Mouse (Mus musculus) heart, adult 2 months (tissue): Measurements from ENCODE around the gene Arnt2. TPM values are rescaled to one million over a fixed set of nuclear protein-coding genes. Genes with fewer than 3 reads are reported as not detected.

ENCODE experiments used
- DNase-seq, 2 experiments: peaks; one replicate each; pipeline ENCODE4 v3.0.0; 2021
- H3K27ac ChIP-seq: fragments of 200-600 bp; 2 replicates; pipeline ENCODE4 v1.8.1; 2022
- H3K27me3 ChIP-seq: fragments of 200-500 bp; 2 replicates; pipeline ENCODE4 v1.6.1; 2012; ENCODE audit warnings: mild to moderate bottlenecking, low read length, inconsistent platforms, mixed read lengths; ENCODE audit not compliant: control insufficient read depth, insufficient read depth
- H3K36me3 ChIP-seq: fragments of 200-500 bp; 2 replicates; pipeline ENCODE4 v1.6.1; 2012; ENCODE audit warnings: low read length, inconsistent platforms; ENCODE audit not compliant: control insufficient read depth, insufficient read depth
- H3K4me1 ChIP-seq: fragments of 200-500 bp; 2 replicates; pipeline ENCODE4 v1.6.1; 2011; ENCODE audit warnings: low read length; ENCODE audit not compliant: control insufficient read depth, insufficient read depth
- H3K4me3 ChIP-seq: fragments of 200-600 bp; 2 replicates; pipeline ENCODE4 v1.8.1; 2022
- H3K79me2 ChIP-seq: fragments of 200-500 bp; replicated peaks from 2 replicates; pipeline ENCODE4 v1.6.1; 2012; ENCODE audit warnings: mild to moderate bottlenecking, inconsistent platforms, low read length, moderate library complexity, mixed read lengths; ENCODE audit not compliant: control insufficient read depth, insufficient read depth
- H3K9ac ChIP-seq: fragments of 200-500 bp; 2 replicates; pipeline ENCODE4 v1.6.1; 2012; ENCODE audit warnings: low read depth, mild to moderate bottlenecking, control low read depth, inconsistent platforms, low read length, mixed read lengths
- CTCF ChIP-seq: fragments of 200-600 bp; IDR thresholded peaks from 2 replicates; pipeline ENCODE4 v1.8.1; 2022; ENCODE audit warnings: antibody characterized with exemption, mild to moderate bottlenecking, moderate library complexity
- EP300 ChIP-seq: fragments of 200-500 bp; IDR thresholded peaks from 2 replicates; pipeline ENCODE4 v1.6.1; 2011; ENCODE audit warnings: low read depth, low read length, control low read depth; ENCODE audit not compliant: insufficient read depth
- POLR2A ChIP-seq: fragments of 200-500 bp; IDR thresholded peaks from 2 replicates; pipeline ENCODE4 v1.6.1; 2011; ENCODE audit warnings: mild to moderate bottlenecking, low read depth, low read length, control low read depth; ENCODE audit not compliant: insufficient read depth
- WGBS: fragments of 180-500 bp; shearing (Covaris S2); methylation state at CpG from one replicate; pipeline ENCODE4 v1.1.7; 2018; 5-methylcytosine and 5-hydroxymethylcytosine counted together
- intact Hi-C: fragments of 180-260 bp; cut with DNase I; formaldehyde crosslinking; loops from one replicate; pipeline ENCODE4 v1.15.1; 2025
- polyA plus RNA-seq: library from polyadenylated mRNA; depleted of rRNA; stranded (reverse); fragments of >200 nt; gene quantifications from 2 replicates; pipeline ENCODE4 v1.2.3, GENCODE M21; 2012
- total RNA-seq, 2 experiments: library from RNA; stranded (reverse); gene quantifications; 2 replicates each; pipeline ENCODE4 v1.2.3; 2021

The Arnt2 gene
- total and polyA plus RNA-seq, 3 experiments: 0.34 to 0.91 (median 0.70) TPM

DNA sequence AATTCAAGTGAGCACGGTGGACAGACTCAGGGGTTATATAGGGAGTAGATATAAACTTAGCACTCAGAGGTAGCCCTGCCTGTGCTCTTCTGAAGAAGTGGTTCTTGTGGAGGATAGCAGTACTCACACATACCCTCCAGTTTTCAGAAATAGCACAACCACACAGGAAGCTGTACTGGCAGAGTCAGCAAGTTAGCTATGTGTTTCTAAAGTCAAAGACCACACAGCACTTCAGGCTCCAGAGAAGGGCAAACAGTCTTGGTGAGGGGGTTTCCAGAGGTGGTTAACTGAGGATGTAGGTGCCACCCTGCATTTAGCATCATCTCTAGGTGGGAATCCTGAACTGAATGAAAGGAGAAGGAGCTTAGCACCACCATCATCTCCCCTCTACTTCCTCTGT, 23.5 kb downstream of the Arnt2 start:
- no peak overlapping the region for H3K9ac ChIP-seq
- no peak for TF ChIP-seq POLR2A
- TF ChIP-seq CTCF: no peak
- no peak for TF ChIP-seq EP300
- no peak overlapping the region for H3K27ac ChIP-seq
- no peak overlapping the region for H3K4me3 ChIP-seq
- H3K27me3 ChIP-seq: no peaks in the 10 kb centered on the region
- H3K36me3 ChIP-seq: no peaks in the 10 kb centered on the region
- intact Hi-C loops: no loop called here
- DNase-seq: no peak
- H3K79me2 ChIP-seq: no peaks in the 10 kb centered on the region
- WGBS: 57% methylated on average over 1 of the region's 1 CpGs
- H3K4me1 ChIP-seq: no peaks in the 10 kb centered on the region

DNA sequence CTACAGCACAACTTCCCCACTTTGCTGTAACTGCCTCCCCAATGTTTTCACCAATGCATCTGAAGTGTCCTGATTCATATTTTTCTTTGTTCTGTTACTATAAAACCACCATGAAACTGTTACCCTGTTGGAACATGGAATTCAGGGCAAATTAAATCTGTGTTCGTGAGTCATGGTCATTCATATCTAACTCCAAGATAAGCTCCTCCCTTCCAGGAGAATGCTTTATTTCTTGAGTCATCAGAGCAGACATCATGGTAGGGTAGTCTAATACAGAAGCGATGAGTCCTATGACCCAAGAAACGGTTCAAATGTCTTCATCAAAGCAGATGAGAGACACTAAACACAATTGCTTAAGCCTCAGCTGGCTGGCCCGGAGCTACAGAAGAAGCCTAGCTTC, 25.2 kb downstream of the Arnt2 start:
- Histone ChIP-seq H3K9ac (no peak overlapping the region), H3K36me3 (no peaks in the 10 kb centered on the region), H3K27me3 (no peaks in the 10 kb centered on the region), H3K27ac (no peak overlapping the region), H3K4me3 (no peak overlapping the region), H3K79me2 (no peaks in the 10 kb centered on the region), H3K4me1 (no peaks in the 10 kb centered on the region)
- no peak for TF ChIP-seq EP300
- TF ChIP-seq POLR2A: no peak
- no peak for TF ChIP-seq CTCF
- intact Hi-C loops: no loop called here
- WGBS: 79% methylated on average over 4 of the region's 4 CpGs
- no peak for DNase-seq

DNA sequence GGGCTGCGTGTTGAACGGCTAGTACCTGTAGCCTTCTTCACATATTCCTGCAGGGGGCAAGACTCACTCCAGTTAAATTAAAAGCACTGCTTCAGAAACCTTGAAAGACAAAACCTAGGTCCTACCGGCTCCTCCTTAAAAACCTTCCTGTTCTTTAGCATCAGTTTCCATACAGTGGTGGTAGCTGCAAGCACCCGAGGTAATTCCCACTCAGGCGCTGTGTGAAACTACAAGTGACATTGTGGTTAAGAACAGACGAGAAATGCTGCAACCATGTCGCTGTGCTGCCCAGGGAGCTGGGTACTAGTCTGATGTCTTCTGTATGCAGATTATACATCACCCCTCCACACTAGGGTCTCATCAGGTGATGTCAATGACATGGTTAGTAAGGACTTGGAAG, 25.9 kb downstream of the Arnt2 start:
- H3K9ac ChIP-seq: no peak overlapping the region
- no peak overlapping the region for H3K4me3 ChIP-seq
- WGBS: 80% methylated on average over 7 of the region's 7 CpGs
- TF ChIP-seq EP300 (no peak), POLR2A (no peak), CTCF (no peak)
- no peak overlapping the region for H3K27ac ChIP-seq
- H3K36me3 ChIP-seq: no peaks in the 10 kb centered on the region
- H3K27me3 ChIP-seq: no peaks in the 10 kb centered on the region
- no peaks in the 10 kb centered on the region for H3K79me2 ChIP-seq
- no peak for DNase-seq
- intact Hi-C loops: no loop called here
- H3K4me1 ChIP-seq: no peaks in the 10 kb centered on the region

DNA sequence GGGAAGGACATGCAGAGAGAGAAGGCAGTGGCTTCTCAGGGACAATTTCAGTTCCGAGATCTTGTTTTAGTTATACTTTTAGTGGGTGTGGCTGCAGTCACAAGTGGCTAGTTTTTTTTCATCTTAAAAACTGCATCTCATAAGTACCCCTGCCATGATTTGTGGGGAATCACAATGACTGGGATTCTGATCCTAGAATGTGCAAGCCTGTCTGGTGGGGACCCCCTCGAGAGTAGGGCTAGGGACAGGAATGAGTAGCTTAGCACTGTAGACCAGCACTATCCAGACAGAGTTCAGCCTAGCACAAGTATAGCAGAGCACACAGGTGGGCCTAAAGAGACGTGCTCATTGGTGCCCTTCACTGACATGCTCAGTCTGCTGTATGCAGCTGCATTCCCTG, 27.6 kb downstream of the Arnt2 start:
- Histone ChIP-seq H3K79me2 (no peaks in the 10 kb centered on the region), H3K27ac (no peak overlapping the region), H3K9ac (no peak overlapping the region), H3K36me3 (no peaks in the 10 kb centered on the region), H3K27me3 (no peaks in the 10 kb centered on the region), H3K4me1 (no peaks in the 10 kb centered on the region), H3K4me3 (no peak overlapping the region)
- TF ChIP-seq POLR2A (no peak), CTCF (no peak), EP300 (no peak)
- intact Hi-C loops: no loop called here
- DNase-seq: no peak
- 83% methylated on average over 3 of the region's 3 CpGs for WGBS

DNA sequence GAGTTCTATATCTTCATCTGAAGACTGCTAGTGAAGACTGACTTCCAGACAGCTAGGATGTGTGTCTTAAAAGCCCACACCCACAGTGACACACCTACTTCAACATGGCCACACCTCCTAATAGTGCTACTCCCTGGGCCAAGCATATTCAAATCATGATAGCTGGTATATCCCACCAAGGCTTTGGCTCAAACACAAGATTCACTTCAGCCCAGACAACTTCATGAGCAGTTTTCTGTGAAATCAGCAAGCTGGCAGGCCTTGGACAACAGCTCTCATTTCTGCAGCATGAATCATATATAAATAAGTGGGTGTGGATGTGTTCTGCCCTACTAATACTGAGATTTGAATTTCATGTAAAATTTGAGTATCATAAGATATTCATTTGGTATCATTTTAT, 29.2 kb downstream of the Arnt2 start:
- H3K27ac ChIP-seq: no peak overlapping the region
- intact Hi-C loops: no loop called here
- no peaks in the 10 kb centered on the region for H3K36me3 ChIP-seq
- H3K9ac ChIP-seq: no peak overlapping the region
- TF ChIP-seq CTCF: no peak
- TF ChIP-seq EP300: no peak
- TF ChIP-seq POLR2A: no peak
- DNase-seq: no peak
- H3K27me3 ChIP-seq: no peaks in the 10 kb centered on the region
- H3K4me1 ChIP-seq: no peaks in the 10 kb centered on the region
- no peaks in the 10 kb centered on the region for H3K79me2 ChIP-seq
- H3K4me3 ChIP-seq: no peak overlapping the region

DNA sequence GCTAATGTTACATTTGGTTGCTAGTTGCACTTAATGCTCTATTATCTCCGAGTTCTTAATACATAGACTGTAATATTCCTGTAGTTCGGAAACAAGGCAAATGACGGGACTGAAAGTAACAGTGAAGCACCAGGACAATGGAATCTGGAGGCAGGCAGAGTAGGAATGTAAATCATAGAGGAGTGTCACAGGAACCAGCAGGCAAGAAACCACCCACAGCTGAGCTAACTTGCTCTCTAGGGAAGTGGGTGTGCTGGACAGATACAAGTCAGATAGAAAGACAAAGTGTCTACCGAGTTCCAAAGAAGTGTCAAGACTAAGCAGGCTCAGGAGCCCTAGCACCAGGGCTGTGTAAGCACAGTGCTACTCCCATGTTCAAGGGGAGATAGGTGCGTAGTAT, 32.6 kb downstream of the Arnt2 start:
- no peak overlapping the region for H3K9ac ChIP-seq
- DNase-seq: no peak
- H3K4me3 ChIP-seq: no peak overlapping the region
- no peaks in the 10 kb centered on the region for H3K27me3 ChIP-seq
- intact Hi-C loops: no loop called here
- no peak overlapping the region for H3K27ac ChIP-seq
- WGBS: 48% methylated on average over 5 of the region's 5 CpGs
- no peaks in the 10 kb centered on the region for H3K79me2 ChIP-seq
- no peaks in the 10 kb centered on the region for H3K4me1 ChIP-seq
- H3K36me3 ChIP-seq: no peaks in the 10 kb centered on the region
- TF ChIP-seq POLR2A: no peak
- TF ChIP-seq EP300: no peak
- TF ChIP-seq CTCF: no peak
